Mouse (Mus musculus): ENCODE measurements around the gene Hddc3. TPM values are rescaled to one million over a fixed set of nuclear protein-coding genes. Genes with fewer than 3 reads are reported as not detected.

Hddc3 gene
- total RNA-seq, 2 experiments from 2014 or later: 40.9 to 42.1 TPM

- no peak for DNase-seq
Measured at GRCm38 (mm10) chr7:80334848-80335247, 8.1 kb upstream of the Hddc3 start.

- DNase-seq: no peak
Measured at GRCm38 (mm10) chr7:80336932-80337331, 6.0 kb upstream of the Hddc3 start.

- peak; percentile 41 for DNase-seq
Measured at GRCm38 (mm10) chr7:80339371-80339770, 3.5 kb upstream of the Hddc3 start.

- DNase-seq: peak; percentile 99
Measured at GRCm38 (mm10) chr7:80339793-80340628, 2.9 kb upstream of the Hddc3 start.

GRCm38 (mm10) chr7:80340793-80341192 lies 2.1 kb upstream of the Hddc3 start, which contains the start of gene Unc45a:
TSS of gene Unc45a (minus strand) at chr7:80341005.
- peak; percentile 81 for DNase-seq

GRCm38 (mm10) chr7:80341793-80342192 lies 1.1 kb upstream of the Hddc3 start:
- DNase-seq: no peak

- no peak for DNase-seq
Measured at GRCm38 (mm10) chr7:80343270-80344018, 540 bp downstream of the Hddc3 start.

- DNase-seq: no peak
Measured at GRCm38 (mm10) chr7:80346173-80346572, 3.3 kb downstream of the Hddc3 start.

- DNase-seq: no peak
Measured at GRCm38 (mm10) chr7:80346830-80347229, 3.9 kb downstream of the Hddc3 start.

GRCm38 (mm10) chr7:80347670-80348586 lies 5.0 kb downstream of the Hddc3 start:
- DNase-seq: no peak

GRCm38 (mm10) chr7:80350808-80351207 lies 7.9 kb downstream of the Hddc3 start:
- no peak for DNase-seq

- DNase-seq: no peak
Measured at GRCm38 (mm10) chr7:80352920-80353319, 10.0 kb downstream of the Hddc3 start.

- DNase-seq: no peak
Measured at GRCm38 (mm10) chr7:80356351-80356750, 13.4 kb downstream of the Hddc3 start.

GRCm38 (mm10) chr7:80357156-80357555 lies 14.3 kb downstream of the Hddc3 start:
- DNase-seq: peak; percentile 46

GRCm38 (mm10) chr7:80358039-80358438 lies 15.1 kb downstream of the Hddc3 start:
- no peak for DNase-seq

- no peak for DNase-seq
Measured at GRCm38 (mm10) chr7:80360435-80360834, 17.5 kb downstream of the Hddc3 start.

- DNase-seq: peak; percentile 53
Measured at GRCm38 (mm10) chr7:80365759-80366158, 22.9 kb downstream of the Hddc3 start.

- DNase-seq: no peak
Measured at GRCm38 (mm10) chr7:80367232-80367631, 24.3 kb downstream of the Hddc3 start.

- no peak for DNase-seq
Measured at GRCm38 (mm10) chr7:80368009-80368408, 25.1 kb downstream of the Hddc3 start.

GRCm38 (mm10) chr7:80368635-80369421 lies 25.9 kb downstream of the Hddc3 start:
- peak; percentile 59 for DNase-seq

- DNase-seq: no peak
Measured at GRCm38 (mm10) chr7:80369461-80369860, 26.6 kb downstream of the Hddc3 start.

Measured in heart, postnatal 4 days (tissue).